Mouse (Mus musculus) heart, adult 2 months (tissue): ENCODE results near the gene Sh3bgrl3.

Experiments used
- CTCF ChIP-seq: fragments of 200-600 bp; IDR thresholded peaks from 2 replicates; pipeline ENCODE4 v1.8.1; 2022; ENCODE audit warnings: antibody characterized with exemption, mild to moderate bottlenecking, moderate library complexity
- EP300 ChIP-seq: fragments of 200-500 bp; IDR thresholded peaks from 2 replicates; pipeline ENCODE4 v1.6.1; 2011; ENCODE audit warnings: low read depth, low read length, control low read depth; ENCODE audit not compliant: insufficient read depth
- POLR2A ChIP-seq: fragments of 200-500 bp; IDR thresholded peaks from 2 replicates; pipeline ENCODE4 v1.6.1; 2011; ENCODE audit warnings: mild to moderate bottlenecking, low read depth, low read length, control low read depth; ENCODE audit not compliant: insufficient read depth

DNA sequence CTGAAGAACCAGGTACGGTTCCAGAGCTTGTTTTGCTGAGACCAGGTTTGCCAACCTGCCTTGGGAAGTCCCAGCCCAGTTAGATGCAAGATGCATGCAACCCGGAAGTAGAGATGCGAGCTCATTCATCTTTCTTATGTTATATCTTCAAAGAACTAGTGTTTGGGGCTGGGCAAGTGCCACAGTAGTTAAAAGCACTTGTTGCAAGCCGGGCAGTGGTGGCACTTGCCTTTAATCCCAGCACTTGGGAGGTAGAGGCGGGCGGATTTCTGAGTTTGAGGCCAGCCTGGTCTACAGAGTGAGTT, 37.4 kb downstream of the Sh3bgrl3 start:
- TF ChIP-seq CTCF: no peak
- no peak for TF ChIP-seq EP300
- TF ChIP-seq POLR2A: no peak
